Mouse (Mus musculus): Measurements from ENCODE around the gene Btla.

The Btla gene

GRCm38 (mm10) chr16:45257567-45257966, 33.5 kb downstream of the Btla start:
- DNase-seq (ENCODE audit: low read depth, low spot score): no peak

GRCm38 (mm10) chr16:45259663-45260062, 35.5 kb downstream of the Btla start:
- DNase-seq (ENCODE audit: low read depth, low spot score): no peak

GRCm38 (mm10) chr16:45261321-45261720, 37.2 kb downstream of the Btla start:
- no peak for DNase-seq (ENCODE audit: low read depth, low spot score)

- DNase-seq (ENCODE audit: low read depth, low spot score): no peak
Measured at GRCm38 (mm10) chr16:45262051-45262450, 37.9 kb downstream of the Btla start.

GRCm38 (mm10) chr16:45269886-45270285, 45.8 kb downstream of the Btla start:
- DNase-seq (ENCODE audit: low read depth, low spot score): no peak

GRCm38 (mm10) chr16:45283093-45283492, 59.0 kb downstream of the Btla start:
- DNase-seq (ENCODE audit: low read depth, low spot score): no peak

GRCm38 (mm10) chr16:45297806-45298205, 73.7 kb downstream of the Btla start:
- DNase-seq (ENCODE audit: low read depth, low spot score): no peak

Measured in mesoderm, embryonic 11.5 days (tissue).